Mouse (Mus musculus): ENCODE measurements at regions not wholly inside any gene's neighbourhood (a gene's known extent, or its start where the extent isn't known, plus 50 kb on each side); places are given as distances from the start of the nearest gene placed in this dataset.
"Not testable (repeated sequence)": the region's sequence is repeated elsewhere in the genome, so short reads cannot be mapped to it uniquely, and the experiment has no call there.

GRCm38 (mm10) chr12:16370061-16370460 lies 240.7 kb downstream of the Lpin1 start:
- H3K9me3 ChIP-seq = no peaks in the 10 kb centered on the region
- 0 out of 2 replicates have a peak, but pooled peaks cover 6% of the 10 kb centered on the region for H3K4me1 ChIP-seq
- H3K27ac ChIP-seq = no peak overlapping the region
- H3K9ac ChIP-seq = no peak overlapping the region
- no peaks in the 10 kb centered on the region for H3K36me3 ChIP-seq
- no peak overlapping the region for H3K4me3 ChIP-seq
- no peak overlapping the region for H3K4me2 ChIP-seq (replicated peaks)
- ATAC-seq (ENCODE audit: low FRiP score, low read depth) = no peak
- WGBS = 67% methylated on average over 7 of the region's 7 CpGs
- no peaks in the 10 kb centered on the region for H3K27me3 ChIP-seq

GRCm38 (mm10) chr12:16362341-16362740 lies 248.4 kb downstream of the Lpin1 start:
- H3K4me3 ChIP-seq = no peak overlapping the region
- H3K36me3 ChIP-seq = no peaks in the 10 kb centered on the region
- no peaks in the 10 kb centered on the region for H3K27me3 ChIP-seq
- H3K9ac ChIP-seq = no peak overlapping the region
- no peaks in the 10 kb centered on the region for H3K4me1 ChIP-seq
- no peak overlapping the region for H3K4me2 ChIP-seq (replicated peaks)
- no peak for ATAC-seq (ENCODE audit: low FRiP score, low read depth)
- H3K27ac ChIP-seq = no peak overlapping the region
- H3K9me3 ChIP-seq = peaks cover 9% of the 10 kb centered on the region; the same call in 1 of the 2 replicates

- Histone ChIP-seq H3K27ac (no peak overlapping the region), H3K9me3 (peaks cover 9% of the 10 kb centered on the region; the same call in 1 of the 2 replicates), H3K36me3 (no peaks in the 10 kb centered on the region), H3K4me2 (replicated peaks) (no peak overlapping the region), H3K4me3 (no peak overlapping the region), H3K9ac (no peak overlapping the region), H3K4me1 (no peaks in the 10 kb centered on the region), H3K27me3 (no peaks in the 10 kb centered on the region)
- WGBS = 40% methylated on average over 1 of the region's 1 CpGs
- no peak for ATAC-seq (ENCODE audit: low FRiP score, low read depth)
Measured at GRCm38 (mm10) chr12:16358831-16359230, 251.9 kb downstream of the Lpin1 start.

GRCm38 (mm10) chr12:16354711-16355110 lies 256.1 kb downstream of the Lpin1 start:
- no peak overlapping the region for H3K4me3 ChIP-seq
- H3K9me3 ChIP-seq = no peaks in the 10 kb centered on the region
- no peaks in the 10 kb centered on the region for H3K27me3 ChIP-seq
- H3K27ac ChIP-seq = no peak overlapping the region
- H3K36me3 ChIP-seq = no peaks in the 10 kb centered on the region
- no peak overlapping the region for H3K4me2 ChIP-seq (replicated peaks)
- H3K9ac ChIP-seq = no peak overlapping the region
- WGBS = 89% methylated on average over 1 of the region's 1 CpGs
- no peak for ATAC-seq (ENCODE audit: low FRiP score, low read depth)
- H3K4me1 ChIP-seq = no peaks in the 10 kb centered on the region

- ATAC-seq (ENCODE audit: low FRiP score, low read depth) = no peak
- Histone ChIP-seq H3K4me1 (no peaks in the 10 kb centered on the region), H3K4me3 (no peak overlapping the region), H3K36me3 (no peaks in the 10 kb centered on the region), H3K9ac (no peak overlapping the region), H3K9me3 (no peaks in the 10 kb centered on the region), H3K4me2 (replicated peaks) (no peak overlapping the region), H3K27ac (no peak overlapping the region), H3K27me3 (no peaks in the 10 kb centered on the region)
Measured at GRCm38 (mm10) chr12:16351751-16352150, 259.0 kb downstream of the Lpin1 start.

- Histone ChIP-seq H3K4me1 (no peaks in the 10 kb centered on the region), H3K27ac (no peak overlapping the region), H3K4me2 (replicated peaks) (no peak overlapping the region), H3K9me3 (no peaks in the 10 kb centered on the region), H3K36me3 (no peaks in the 10 kb centered on the region), H3K27me3 (no peaks in the 10 kb centered on the region), H3K9ac (no peak overlapping the region), H3K4me3 (no peak overlapping the region)
- ATAC-seq (ENCODE audit: low FRiP score, low read depth) = no peak
Measured at GRCm38 (mm10) chr12:16349310-16349709, 261.5 kb downstream of the Lpin1 start.

- Histone ChIP-seq H3K4me3 (no peak overlapping the region), H3K9ac (no peak overlapping the region), H3K27ac (no peak overlapping the region), H3K9me3 (no peaks in the 10 kb centered on the region), H3K27me3 (no peaks in the 10 kb centered on the region), H3K36me3 (no peaks in the 10 kb centered on the region), H3K4me1 (no peaks in the 10 kb centered on the region), H3K4me2 (replicated peaks) (no peak overlapping the region)
- 75% methylated on average over 3 of the region's 3 CpGs for WGBS
- ATAC-seq (ENCODE audit: low FRiP score, low read depth) = no peak
Measured at GRCm38 (mm10) chr12:16344021-16344420, 266.7 kb downstream of the Lpin1 start.

GRCm38 (mm10) chr12:16342030-16342429 lies 268.7 kb downstream of the Lpin1 start:
- 51% methylated on average over 2 of the region's 2 CpGs for WGBS
- H3K27me3 ChIP-seq; H3K36me3 ChIP-seq; H3K27ac ChIP-seq; H3K9me3 ChIP-seq; ATAC-seq (ENCODE audit: low FRiP score, low read depth); H3K9ac ChIP-seq; H3K4me1 ChIP-seq; H3K4me3 ChIP-seq; H3K4me2 ChIP-seq (replicated peaks): not testable (repeated sequence)

- H3K4me2 ChIP-seq (replicated peaks) = no peak overlapping the region
- H3K9ac ChIP-seq = no peak overlapping the region
- 86% methylated on average over 3 of the region's 3 CpGs for WGBS
- no peaks in the 10 kb centered on the region for H3K4me1 ChIP-seq
- H3K27ac ChIP-seq = no peak overlapping the region
- H3K4me3 ChIP-seq = no peak overlapping the region
- no peaks in the 10 kb centered on the region for H3K9me3 ChIP-seq
- no peaks in the 10 kb centered on the region for H3K36me3 ChIP-seq
- no peak for ATAC-seq (ENCODE audit: low FRiP score, low read depth)
- H3K27me3 ChIP-seq = no peaks in the 10 kb centered on the region
Measured at GRCm38 (mm10) chr12:16331456-16331855, 279.3 kb downstream of the Lpin1 start.

- no peak overlapping the region for H3K9ac ChIP-seq
- no peak for ATAC-seq (ENCODE audit: low FRiP score, low read depth)
- H3K4me3 ChIP-seq = no peak overlapping the region
- H3K36me3 ChIP-seq = no peaks in the 10 kb centered on the region
- H3K4me1 ChIP-seq = no peaks in the 10 kb centered on the region
- no peak overlapping the region for H3K27ac ChIP-seq
- WGBS = 45% methylated on average over 2 of the region's 2 CpGs
- H3K27me3 ChIP-seq = no peaks in the 10 kb centered on the region
- H3K9me3 ChIP-seq = no peaks in the 10 kb centered on the region
- H3K4me2 ChIP-seq (replicated peaks) = no peak overlapping the region
Measured at GRCm38 (mm10) chr12:16329129-16329528, 281.6 kb downstream of the Lpin1 start.

- Histone ChIP-seq H3K4me1 (peaks cover 7% of the 10 kb centered on the region), H3K9me3 (no peaks in the 10 kb centered on the region), H3K27ac (peak overlapping the region; percentile 61; the same call in 1 of the 2 replicates), H3K9ac (no peak overlapping the region), H3K36me3 (no peaks in the 10 kb centered on the region), H3K4me2 (replicated peaks) (no peak overlapping the region; the same call in 1 of the 2 replicates), H3K4me3 (no peak overlapping the region), H3K27me3 (no peaks in the 10 kb centered on the region)
- ATAC-seq (ENCODE audit: low FRiP score, low read depth) = peak; percentile 44; the same call in 1 of the 2 replicates
- 38% methylated on average over 9 of the region's 9 CpGs for WGBS
Measured at GRCm38 (mm10) chr12:16320536-16321402, 290.0 kb downstream of the Lpin1 start.

GRCm38 (mm10) chr12:16308101-16308500 lies 302.7 kb downstream of the Lpin1 start:
- Histone ChIP-seq H3K9me3 (no peaks in the 10 kb centered on the region), H3K27me3 (no peaks in the 10 kb centered on the region), H3K4me3 (no peak overlapping the region), H3K4me1 (no peaks in the 10 kb centered on the region), H3K27ac (no peak overlapping the region), H3K36me3 (no peaks in the 10 kb centered on the region), H3K9ac (no peak overlapping the region), H3K4me2 (replicated peaks) (no peak overlapping the region)
- WGBS = 86% methylated on average over 3 of the region's 3 CpGs
- ATAC-seq (ENCODE audit: low FRiP score, low read depth) = no peak

All from limb, embryonic 13.5 days (tissue).